Mouse (Mus musculus) erythroblast, embryonic 14.5 days (primary cell): ENCODE results near the gene Nfkbib.

Experiments used
- GATA1 ChIP-seq: IDR thresholded peaks from 2 replicates; pipeline ENCODE4 v1.6.1; 2012; ENCODE audit warnings: low read length, inconsistent platforms, mixed read lengths
- TAL1 ChIP-seq: IDR thresholded peaks from 3 replicates; pipeline ENCODE4 v1.6.1; 2012; ENCODE audit warnings: low read length, inconsistent platforms, mixed read lengths

GRCm38 (mm10) chr7:28766910-28767309 is 402 bp downstream of the Nfkbib start:
- TF ChIP-seq TAL1, result no peak
- no peak for TF ChIP-seq GATA1
